Comparison of ENCODE assay signal across 8 mouse cellular contexts in genomic region chr6:4457555-4457996, GRCm38 (mm10). TPM values are rescaled to one million over a fixed set of nuclear protein-coding genes. Genes with fewer than 3 reads are reported as not detected.
A peak's percentile ranks its signal among the peaks of the same experiment; 100 is the strongest.
DNase-seq lines count a peak whose midpoint lies in the region; ATAC-seq and TF ChIP-seq lines count a peak whose summit lies in the region.

No protein-coding gene starts in this region.

- H3K27me3 ChIP-seq in intestine, embryonic 14.5 days (replicated peaks; ENCODE audit: control insufficient read depth, insufficient read depth, low read length) = no peaks in the 10 kb centered on the region
- H3K27me3 ChIP-seq in intestine, postnatal 0 days (replicated peaks; ENCODE audit: control insufficient read depth, insufficient read depth, low read length) = no peaks in the 10 kb centered on the region
- H3K27me3 ChIP-seq in neural tube, embryonic 15.5 days (replicated peaks) = no peaks in the 10 kb centered on the region
- H3K27me3 ChIP-seq in forebrain, embryonic 16.5 days (replicated peaks; ENCODE audit: control insufficient read depth, insufficient read depth, low read length) = no peaks in the 10 kb centered on the region

- peak overlapping the region; percentile 93 for H3K27ac ChIP-seq in intestine, embryonic 14.5 days (ENCODE audit: low read depth)
- H3K27ac ChIP-seq in intestine, postnatal 0 days (ENCODE audit: low read depth, low read length) = no peak overlapping the region
- 0 out of 2 replicates have a peak overlapping the region, but pooled peaks have one; percentile 54 for H3K27ac ChIP-seq in neural tube, embryonic 15.5 days (replicated peaks)
- H3K27ac ChIP-seq in forebrain, embryonic 16.5 days (ENCODE audit: low read length) = no peak overlapping the region

- no peak overlapping the region for H3K4me3 ChIP-seq in intestine, embryonic 14.5 days (ENCODE audit: low read depth, low read length)
- H3K4me3 ChIP-seq in intestine, postnatal 0 days (ENCODE audit: low read depth, low read length) = no peak overlapping the region
- H3K4me3 ChIP-seq in neural tube, embryonic 15.5 days (replicated peaks) = no peak overlapping the region
- H3K4me3 ChIP-seq in forebrain, embryonic 16.5 days (replicated peaks; ENCODE audit: low read length) = no peak overlapping the region

- ATAC-seq in intestine, embryonic 14.5 days (replicated peaks; ENCODE audit: low FRiP score, low TSS enrichment, low read depth) = 0 out of 2 replicates have a peak, but pooled peaks have one; percentile 50
- ATAC-seq in intestine, postnatal 0 days = no peak
- ATAC-seq in neural tube, embryonic 15.5 days (ENCODE audit: low FRiP score) = no peak
- no peak for ATAC-seq in forebrain, embryonic 16.5 days

- H3K9ac ChIP-seq in intestine, embryonic 14.5 days (ENCODE audit: low read length) = no peak overlapping the region
- no peak overlapping the region for H3K9ac ChIP-seq in intestine, postnatal 0 days (ENCODE audit: low read depth, low read length)
- no peak overlapping the region for H3K9ac ChIP-seq in neural tube, embryonic 15.5 days (replicated peaks)
- no peak overlapping the region for H3K9ac ChIP-seq in forebrain, embryonic 16.5 days (replicated peaks; ENCODE audit: low read depth, low read length)

- H3K4me2 ChIP-seq in intestine, embryonic 14.5 days (ENCODE audit: low read length) = no peak overlapping the region; the same call in 1 of the 2 replicates
- H3K4me2 ChIP-seq in intestine, postnatal 0 days (replicated peaks; ENCODE audit: low read depth) = no peak overlapping the region
- no peak overlapping the region for H3K4me2 ChIP-seq in neural tube, embryonic 15.5 days
- no peak overlapping the region for H3K4me2 ChIP-seq in forebrain, embryonic 16.5 days (ENCODE audit: low read length)

- no peak for TF ChIP-seq POLR2A in brain, embryonic 14.5 days (IDR thresholded peaks at IDR 0.05; ENCODE audit: borderline replicate concordance, extremely low read depth, insufficient read depth, insufficient read length, poor library complexity, severe bottlenecking)

- peaks cover 22% of the 10 kb centered on the region for H3K4me1 ChIP-seq in intestine, embryonic 14.5 days (replicated peaks; ENCODE audit: control insufficient read depth, insufficient read depth, low read length)
- no peaks in the 10 kb centered on the region for H3K4me1 ChIP-seq in intestine, postnatal 0 days (replicated peaks; ENCODE audit: control insufficient read depth, insufficient read depth, low read length)
- 0 out of 2 replicates have a peak, but pooled peaks cover 3% of the 10 kb centered on the region for H3K4me1 ChIP-seq in neural tube, embryonic 15.5 days
- no peaks in the 10 kb centered on the region for H3K4me1 ChIP-seq in forebrain, embryonic 16.5 days (replicated peaks; ENCODE audit: control insufficient read depth, insufficient read depth, low read length)

- WGBS in intestine, embryonic 14.5 days = 16% methylated on average over 6 of the region's 6 CpGs
- 42% methylated on average over 6 of the region's 6 CpGs for WGBS in intestine, postnatal 0 days
- 23% methylated on average over 6 of the region's 6 CpGs for WGBS in neural tube, embryonic 15.5 days
- 21% methylated on average over 6 of the region's 6 CpGs for WGBS in forebrain, embryonic 16.5 days

- DNase-seq in intestine, embryonic 14.5 days (ENCODE audit: low spot score) = peak; percentile 60
- peak; percentile 23 for DNase-seq in brain, embryonic 14.5 days (ENCODE audit: low read depth)
- DNase-seq in heart, adult 8-10 months (ENCODE audit: low spot score) = peak; percentile 57
- DNase-seq in kidney, postnatal 25 days = peak; percentile 69 to 70
- DNase-seq in spleen, adult 12 weeks (ENCODE audit: low spot score) = no peak

- H3K9me3 ChIP-seq in intestine, embryonic 14.5 days (ENCODE audit: control insufficient read depth, low read length) = no peaks in the 10 kb centered on the region
- H3K9me3 ChIP-seq in intestine, postnatal 0 days (ENCODE audit: control insufficient read depth) = no peaks in the 10 kb centered on the region
- no peaks in the 10 kb centered on the region for H3K9me3 ChIP-seq in neural tube, embryonic 15.5 days (replicated peaks)
- H3K9me3 ChIP-seq in forebrain, embryonic 16.5 days (ENCODE audit: control insufficient read depth, low read length) = no peaks in the 10 kb centered on the region

- TF ChIP-seq CTCF in intestine, postnatal 0 days (IDR thresholded peaks at IDR 0.05; ENCODE audit: low read depth) = no peak
- TF ChIP-seq CTCF in brain, embryonic 14.5 days (IDR thresholded peaks at IDR 0.05; ENCODE audit: borderline replicate concordance, extremely low read depth, insufficient read depth, insufficient read length) = no peak

- no peaks in the 10 kb centered on the region for H3K36me3 ChIP-seq in intestine, embryonic 14.5 days (ENCODE audit: control insufficient read depth, insufficient read depth, low read length)
- no peaks in the 10 kb centered on the region for H3K36me3 ChIP-seq in intestine, postnatal 0 days (ENCODE audit: control insufficient read depth, insufficient read depth)
- no peaks in the 10 kb centered on the region for H3K36me3 ChIP-seq in neural tube, embryonic 15.5 days
- H3K36me3 ChIP-seq in forebrain, embryonic 16.5 days (ENCODE audit: control insufficient read depth, insufficient read depth) = no peaks in the 10 kb centered on the region

RNA-seq across cellular contexts. Expression of gene Col1a2, which starts 47.0 kb away (rescaled TPM):
- 458 and 463 TPM in 2 replicates for polyA plus RNA-seq in intestine, embryonic 14.5 days (2014; fragmentation: Nextera tagmentation; extraction: Ambion mirVana)
- polyA plus RNA-seq in intestine, postnatal 0 days (2015; fragmentation: Nextera tagmentation; extraction: Ambion mirVana) = 193 and 200 TPM in 2 replicates
- polyA plus RNA-seq in brain, embryonic 14.5 days (2012; rRNA removed) = 66.5 and 187 TPM in 2 replicates
- total RNA-seq in heart, adult 8-10 months (2022) = 10 to 100 TPM; 37.7 to 60.4 (median 58.0) TPM
- polyA plus RNA-seq in neural tube, embryonic 15.5 days (2015; fragmentation: Nextera tagmentation; extraction: Ambion mirVana) = 239 and 261 TPM in 2 replicates
- polyA plus RNA-seq in forebrain, embryonic 16.5 days (2015; fragmentation: Nextera tagmentation; extraction: Ambion mirVana) = 42.8 and 119 TPM in 2 replicates

Comparison
In these comparisons a context has a peak if more than half of its experiments do, and no peak if none do; other contexts are left out.
1. H3K27ac ChIP-seq: peak in intestine, embryonic 14.5 days (single experiment) and neural tube, embryonic 15.5 days (single experiment); none in intestine, postnatal 0 days (single experiment) and forebrain, embryonic 16.5 days (single experiment).